Mouse (Mus musculus) liver, embryonic 13.5 days (tissue): ENCODE data around the gene Dct. TPM values are rescaled to one million over a fixed set of nuclear protein-coding genes. Genes with fewer than 3 reads are reported as not detected.

Experiments
- ATAC-seq: fragments of 200-750 bp; cut with Nextera tagmentation; 2 replicates; pipeline ENCODE4 v1.8.0; 2017; ENCODE audit warnings: low read depth, mild to moderate bottlenecking, moderate number of reproducible peaks, moderate library complexity
- DNase-seq: peaks from one replicate; pipeline ENCODE4 v3.0.0; 2022
- H3K27ac ChIP-seq: fragments of 300-500 bp; sonication (generic); 2 replicates; pipeline ENCODE4 v1.5.1; 2015; ENCODE audit warnings: moderate library complexity, mild to moderate bottlenecking, inconsistent platforms
- H3K27me3 ChIP-seq: fragments of 300-500 bp; sonication (generic); 2 replicates; pipeline ENCODE4 v1.6.1; 2015; ENCODE audit warnings: mild to moderate bottlenecking, inconsistent platforms
- H3K36me3 ChIP-seq: fragments of 300-500 bp; sonication (generic); 2 replicates; pipeline ENCODE4 v1.6.1; 2015; ENCODE audit warnings: mild to moderate bottlenecking, inconsistent platforms
- H3K4me1 ChIP-seq: fragments of 300-500 bp; sonication (generic); replicated peaks from 2 replicates; pipeline ENCODE4 v1.6.1; 2015; ENCODE audit warnings: inconsistent platforms
- H3K4me2 ChIP-seq: fragments of 300-500 bp; sonication (generic); 2 replicates; pipeline ENCODE4 v1.6.1; 2015; ENCODE audit warnings: inconsistent platforms, mild to moderate bottlenecking, moderate library complexity
- H3K4me3 ChIP-seq: fragments of 300-500 bp; sonication (generic); replicated peaks from 2 replicates; pipeline ENCODE4 v1.5.1; 2015; ENCODE audit warnings: mild to moderate bottlenecking, inconsistent platforms
- H3K9ac ChIP-seq: fragments of 300-500 bp; sonication (generic); 2 replicates; pipeline ENCODE4 v1.6.1; 2015; ENCODE audit warnings: mild to moderate bottlenecking, inconsistent platforms
- H3K9me3 ChIP-seq: fragments of 300-500 bp; sonication (generic); replicated peaks from 2 replicates; pipeline ENCODE4 v1.6.1; 2016; ENCODE audit warnings: inconsistent platforms
- WGBS: fragments of 180-500 bp; shearing (Covaris S2); methylation state at CpG from one replicate; pipeline ENCODE4 v1.1.7; 2015; ENCODE audit not compliant: insufficient replicate concordance; 5-methylcytosine and 5-hydroxymethylcytosine counted together
- polyA plus RNA-seq: library from polyadenylated mRNA; unstranded; fragments of >200 nt; fragmentation: Nextera tagmentation; extraction: Ambion mirVana; gene quantifications from 2 replicates; pipeline ENCODE4 v1.2.1, GENCODE M21; 2015

Gene Dct
- polyA plus RNA-seq, 1 experiment from 2014 or later: 0.38 TPM

GRCm38 (mm10) chr14:118069439-118070079 is 17.5 kb upstream of the Dct start:
- H3K27me3 ChIP-seq: no peaks in the 10 kb centered on the region
- no peak overlapping the region for H3K4me3 ChIP-seq
- DNase-seq (no peak), ATAC-seq (no peak)
- H3K4me2 ChIP-seq: no peak overlapping the region
- no peak overlapping the region for H3K9ac ChIP-seq
- no peaks in the 10 kb centered on the region for H3K9me3 ChIP-seq
- WGBS: 69% methylated on average over 12 of the region's 12 CpGs
- no peak overlapping the region for H3K27ac ChIP-seq
- H3K4me1 ChIP-seq: no peaks in the 10 kb centered on the region
- H3K36me3 ChIP-seq: no peaks in the 10 kb centered on the region

GRCm38 (mm10) chr14:118061766-118062432 is 9.9 kb upstream of the Dct start:
- H3K36me3 ChIP-seq: no peaks in the 10 kb centered on the region
- H3K4me2 ChIP-seq: no peak overlapping the region
- no peaks in the 10 kb centered on the region for H3K4me1 ChIP-seq
- 56% methylated on average over 7 of the region's 7 CpGs for WGBS
- H3K27me3 ChIP-seq: no peaks in the 10 kb centered on the region
- no peak overlapping the region for H3K27ac ChIP-seq
- DNase-seq: no peak
- no peak for ATAC-seq
- no peaks in the 10 kb centered on the region for H3K9me3 ChIP-seq
- no peak overlapping the region for H3K9ac ChIP-seq
- no peak overlapping the region for H3K4me3 ChIP-seq

DNA sequence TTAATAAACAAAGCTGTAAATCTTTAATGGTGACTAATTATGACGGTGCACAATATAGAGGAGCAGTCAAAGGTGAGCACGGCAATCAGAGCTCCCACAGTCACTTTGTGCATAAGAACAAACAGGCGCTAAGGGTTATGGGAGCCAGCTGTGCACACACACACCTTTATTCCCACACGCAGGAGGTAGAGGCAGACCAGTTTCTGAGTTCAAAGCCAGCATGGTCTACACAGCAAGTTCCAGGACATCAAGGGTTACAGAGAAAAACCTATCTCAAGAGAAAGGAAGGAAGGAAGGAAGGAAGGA is 6.5 kb upstream of the Dct start:
- H3K4me2 ChIP-seq: no peak overlapping the region
- no peaks in the 10 kb centered on the region for H3K36me3 ChIP-seq
- WGBS: 74% methylated on average over 4 of the region's 4 CpGs
- H3K27ac ChIP-seq: no peak overlapping the region
- H3K4me1 ChIP-seq: no peaks in the 10 kb centered on the region
- H3K27me3 ChIP-seq: no peaks in the 10 kb centered on the region
- ATAC-seq (no peak), DNase-seq (no peak)
- H3K4me3 ChIP-seq: no peak overlapping the region
- H3K9ac ChIP-seq: no peak overlapping the region
- H3K9me3 ChIP-seq: no peaks in the 10 kb centered on the region

DNA sequence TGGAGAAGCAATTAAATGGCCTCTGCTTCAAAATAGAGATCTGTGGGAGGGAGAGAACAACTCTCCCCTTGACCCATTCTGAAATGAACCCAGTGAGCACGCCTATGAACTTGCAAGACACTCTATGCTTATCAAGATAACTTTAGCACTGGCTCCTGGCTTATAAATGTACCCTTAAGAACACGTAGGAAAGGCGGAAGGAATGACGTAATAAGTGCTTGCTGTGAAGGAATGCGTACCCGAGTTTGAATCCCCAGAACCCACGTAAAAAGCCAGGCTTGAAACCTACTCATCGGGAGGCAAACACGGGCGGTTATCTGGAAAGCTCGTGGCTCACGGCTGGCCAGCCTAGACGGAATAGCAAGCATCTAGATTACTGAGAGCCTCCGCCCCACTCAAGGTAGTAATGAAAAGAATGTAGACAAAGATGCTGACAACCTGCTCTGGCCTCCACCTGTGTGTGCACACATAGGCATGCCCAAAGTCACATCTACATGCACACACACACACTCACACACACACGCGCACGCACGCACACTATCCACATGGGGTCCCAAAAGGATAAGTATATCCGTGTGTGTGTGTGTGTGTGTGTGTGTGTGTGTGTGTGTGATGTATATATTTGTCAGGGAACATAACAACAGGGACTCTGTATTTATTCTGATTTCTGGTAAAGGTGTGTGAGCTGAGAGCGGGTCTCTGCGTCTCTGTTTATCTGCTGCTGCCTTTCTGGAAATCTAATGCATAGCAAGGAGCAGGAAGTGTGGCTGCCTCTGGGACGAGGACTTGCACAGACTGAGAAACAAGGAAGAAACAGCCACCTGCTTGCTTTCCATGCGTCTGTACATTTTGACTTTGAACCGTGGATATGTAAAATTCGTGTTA is 5.9 kb upstream of the Dct start:
- H3K27ac ChIP-seq: no peak overlapping the region
- ATAC-seq: no peak
- WGBS: 76% methylated on average over 25 of the region's 25 CpGs

GRCm38 (mm10) chr14:118052770-118053169 is 726 bp upstream of the Dct start:
- ATAC-seq (no peak), DNase-seq (no peak)
- H3K4me2 ChIP-seq: no peak overlapping the region
- H3K27me3 ChIP-seq: no peaks in the 10 kb centered on the region; the same call in 1 of the 2 replicates
- H3K9me3 ChIP-seq: no peaks in the 10 kb centered on the region
- H3K27ac ChIP-seq: no peak overlapping the region
- H3K9ac ChIP-seq: no peak overlapping the region
- no peaks in the 10 kb centered on the region for H3K4me1 ChIP-seq
- H3K36me3 ChIP-seq: no peaks in the 10 kb centered on the region
- WGBS: 73% methylated on average over 11 of the region's 11 CpGs
- no peak overlapping the region for H3K4me3 ChIP-seq

More for the DNA sequence above, 5.9 kb upstream of the Dct start:
- H3K9me3 ChIP-seq: no peaks in the 10 kb centered on the region
- DNase-seq: no peak
- H3K4me3 ChIP-seq: no peak overlapping the region
- H3K9ac ChIP-seq: no peak overlapping the region
- no peaks in the 10 kb centered on the region for H3K4me1 ChIP-seq
- no peaks in the 10 kb centered on the region for H3K36me3 ChIP-seq
- H3K27me3 ChIP-seq: no peaks in the 10 kb centered on the region
- H3K4me2 ChIP-seq: no peak overlapping the region

DNA sequence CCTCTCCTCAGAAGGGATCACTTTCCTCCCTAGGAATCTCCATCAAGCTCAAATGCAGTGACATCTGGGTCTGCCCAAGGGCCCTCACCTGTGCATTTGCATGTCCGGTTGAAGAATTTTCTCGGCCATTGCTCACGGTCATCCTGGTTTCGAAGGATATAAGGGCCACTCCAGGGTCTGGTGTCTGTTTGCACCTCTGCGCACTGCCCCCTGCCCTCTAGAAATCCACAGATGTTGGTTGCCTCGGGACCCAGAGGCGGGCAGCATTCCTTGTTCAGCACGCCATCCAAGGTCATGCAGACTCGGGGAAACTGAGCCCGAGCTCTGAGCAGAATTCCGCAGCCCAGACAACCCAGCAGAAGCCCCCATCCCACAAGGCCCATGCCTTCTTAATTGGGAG is 648 bp downstream of the Dct start:
- no peak overlapping the region for H3K9ac ChIP-seq
- H3K36me3 ChIP-seq: no peaks in the 10 kb centered on the region
- H3K4me1 ChIP-seq: no peaks in the 10 kb centered on the region
- DNase-seq: no peak
- ATAC-seq: no peak
- no peaks in the 10 kb centered on the region; the same call in 1 of the 2 replicates for H3K27me3 ChIP-seq
- no peaks in the 10 kb centered on the region for H3K9me3 ChIP-seq
- H3K4me3 ChIP-seq: no peak overlapping the region
- no peak overlapping the region for H3K27ac ChIP-seq
- WGBS: 79% methylated on average over 11 of the region's 11 CpGs
- no peak overlapping the region for H3K4me2 ChIP-seq

DNA sequence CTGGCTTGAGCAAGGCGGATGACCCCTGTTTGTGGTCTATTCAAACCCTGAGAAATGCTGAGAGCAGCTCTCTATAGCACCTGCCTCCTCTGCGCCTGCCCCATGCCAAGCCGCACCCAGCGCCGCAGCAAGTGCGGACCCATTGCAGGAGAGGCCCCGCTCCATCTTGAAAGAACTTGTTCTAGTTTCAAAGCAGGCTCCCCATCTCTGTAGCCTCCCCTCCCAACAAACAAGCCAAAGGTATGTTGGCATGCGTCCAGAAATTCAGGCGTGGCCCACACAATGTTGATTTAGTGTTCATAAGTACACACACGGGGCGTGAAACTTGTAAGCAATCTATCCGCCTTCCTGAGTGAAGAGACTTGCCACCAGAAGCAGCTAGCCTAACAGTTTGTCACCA is 1.1 kb downstream of the Dct start:
- ATAC-seq (no peak), DNase-seq (no peak)
- H3K36me3 ChIP-seq: no peaks in the 10 kb centered on the region
- 75% methylated on average over 12 of the region's 12 CpGs for WGBS
- no peak overlapping the region for H3K4me3 ChIP-seq
- no peaks in the 10 kb centered on the region for H3K9me3 ChIP-seq
- H3K4me2 ChIP-seq: no peak overlapping the region
- no peak overlapping the region for H3K27ac ChIP-seq
- H3K9ac ChIP-seq: no peak overlapping the region
- H3K27me3 ChIP-seq: no peaks in the 10 kb centered on the region; the same call in 1 of the 2 replicates
- no peaks in the 10 kb centered on the region for H3K4me1 ChIP-seq

- no peak overlapping the region for H3K4me3 ChIP-seq
- WGBS: 73% methylated on average over 10 of the region's 10 CpGs
- no peaks in the 10 kb centered on the region for H3K9me3 ChIP-seq
- DNase-seq (no peak), ATAC-seq (no peak)
- no peaks in the 10 kb centered on the region; the same call in 1 of the 2 replicates for H3K27me3 ChIP-seq
- no peaks in the 10 kb centered on the region for H3K4me1 ChIP-seq
- no peak overlapping the region for H3K9ac ChIP-seq
- H3K27ac ChIP-seq: no peak overlapping the region
- H3K36me3 ChIP-seq: no peaks in the 10 kb centered on the region
- no peak overlapping the region for H3K4me2 ChIP-seq
Observed at GRCm38 (mm10) chr14:118050431-118050830, 1.6 kb downstream of the Dct start.

- H3K9me3 ChIP-seq: no peaks in the 10 kb centered on the region
- no peak overlapping the region for H3K4me3 ChIP-seq
- no peak overlapping the region for H3K9ac ChIP-seq
- no peak for DNase-seq
- no peaks in the 10 kb centered on the region; the same call in 1 of the 2 replicates for H3K27me3 ChIP-seq
- no peaks in the 10 kb centered on the region for H3K4me1 ChIP-seq
- 42% methylated on average over 12 of the region's 12 CpGs for WGBS
- ATAC-seq: no peak
- no peaks in the 10 kb centered on the region for H3K36me3 ChIP-seq
- no peak overlapping the region for H3K4me2 ChIP-seq
- H3K27ac ChIP-seq: no peak overlapping the region
Observed at GRCm38 (mm10) chr14:118049648-118050238, 2.3 kb downstream of the Dct start.

- H3K9ac ChIP-seq: no peak overlapping the region
- no peak overlapping the region for H3K4me2 ChIP-seq
- H3K36me3 ChIP-seq: no peaks in the 10 kb centered on the region
- H3K27ac ChIP-seq: no peak overlapping the region
- no peak overlapping the region for H3K4me3 ChIP-seq
- no peaks in the 10 kb centered on the region for H3K9me3 ChIP-seq
- ATAC-seq (no peak), DNase-seq (no peak)
- 83% methylated on average over 17 of the region's 17 CpGs for WGBS
- H3K4me1 ChIP-seq: no peaks in the 10 kb centered on the region
- H3K27me3 ChIP-seq: no peaks in the 10 kb centered on the region
Observed at GRCm38 (mm10) chr14:118042963-118043362, 9.1 kb downstream of the Dct start.

- Histone ChIP-seq H3K9ac (no peak overlapping the region), H3K27ac (no peak overlapping the region), H3K4me1 (no peaks in the 10 kb centered on the region), H3K36me3 (no peaks in the 10 kb centered on the region), H3K9me3 (no peaks in the 10 kb centered on the region), H3K4me3 (no peak overlapping the region), H3K27me3 (no peaks in the 10 kb centered on the region), H3K4me2 (no peak overlapping the region)
- ATAC-seq (no peak), DNase-seq (no peak)
- WGBS: 67% methylated on average over 18 of the region's 18 CpGs
Observed at GRCm38 (mm10) chr14:118042066-118042762, 9.8 kb downstream of the Dct start.
